Mouse (Mus musculus): ENCODE measurements at regions not wholly inside any gene's neighbourhood (a gene's known extent, or its start where the extent isn't known, plus 50 kb on each side); places are given as distances from the start of the nearest gene placed in this dataset.

DNA sequence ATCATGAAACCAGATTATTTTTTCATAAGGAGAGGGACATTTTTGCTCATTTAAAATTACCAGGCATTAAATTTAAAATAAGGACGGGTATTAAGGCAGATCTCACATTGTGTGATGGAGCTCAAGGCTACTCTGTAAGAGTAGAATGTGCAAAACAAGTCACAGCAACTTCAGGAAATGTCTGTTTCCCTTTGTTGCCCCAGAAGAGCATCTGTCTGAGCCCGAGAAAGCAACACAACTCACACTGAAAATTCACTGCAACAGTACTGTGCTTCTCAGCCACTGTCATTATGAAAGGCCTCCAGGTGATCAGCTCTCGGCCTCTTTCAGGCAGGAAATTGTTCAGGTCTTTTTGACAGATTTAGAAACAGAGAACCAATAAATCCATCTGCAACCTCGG is 129.7 kb upstream of the Adgrl4 start:
- TF ChIP-seq CTCF (IDR thresholded peaks at IDR 0.05) (no peak), EP300 (IDR thresholded peaks at IDR 0.05) (no peak)
- Histone ChIP-seq H3K9me3 (ENCODE audit: low read length) (no peaks in the 10 kb centered on the region), H3K4me2 (replicated peaks; ENCODE audit: low read depth, low read length) (no peak overlapping the region), H3K27ac (ENCODE audit: low read length) (no peak overlapping the region), H3K4me1 (ENCODE audit: insufficient read depth, low read depth, low read length) (no peaks in the 10 kb centered on the region), H3K4me3 (ENCODE audit: low read depth, low read length) (no peak overlapping the region), H3K36me3 (ENCODE audit: insufficient read depth, low read length) (no peaks in the 10 kb centered on the region), H3K27me3 (replicated peaks; ENCODE audit: insufficient read depth, low read length) (no peaks in the 10 kb centered on the region), H3K9ac (replicated peaks; ENCODE audit: low read depth) (no peak overlapping the region)
- no peak for DNase-seq (ENCODE audit: low spot score)
- ATAC-seq: no peak
- 46% methylated on average over 4 of the region's 4 CpGs for WGBS

DNA sequence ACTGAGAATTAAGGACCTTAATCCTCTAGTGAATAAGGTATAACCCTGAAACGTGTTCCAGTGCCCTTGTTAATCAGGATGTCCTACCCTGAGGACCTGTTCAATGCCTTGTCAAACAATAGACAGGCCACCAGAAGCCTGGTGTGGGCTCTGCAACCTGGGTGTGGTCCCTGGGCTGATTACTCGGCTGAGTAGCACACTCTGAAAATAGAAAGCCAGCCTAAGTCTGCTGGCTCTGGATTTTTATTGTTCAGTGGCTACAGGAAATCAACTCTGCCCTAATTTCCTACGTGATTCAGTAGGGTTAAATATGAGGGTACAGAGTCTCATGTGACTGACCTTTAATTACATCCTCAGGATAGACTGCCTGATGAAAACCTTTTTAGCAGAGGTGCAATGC is 113.9 kb upstream of the Adgrl4 start:
- Histone ChIP-seq H3K27ac (ENCODE audit: low read length) (no peak overlapping the region), H3K4me2 (replicated peaks; ENCODE audit: low read depth, low read length) (no peak overlapping the region), H3K9ac (replicated peaks; ENCODE audit: low read depth) (no peak overlapping the region), H3K36me3 (ENCODE audit: insufficient read depth, low read length) (no peaks in the 10 kb centered on the region), H3K4me1 (ENCODE audit: insufficient read depth, low read depth, low read length) (no peaks in the 10 kb centered on the region), H3K27me3 (replicated peaks; ENCODE audit: insufficient read depth, low read length) (no peaks in the 10 kb centered on the region), H3K9me3 (ENCODE audit: low read length) (no peaks in the 10 kb centered on the region), H3K4me3 (ENCODE audit: low read depth, low read length) (no peak overlapping the region)
- TF ChIP-seq CTCF (IDR thresholded peaks at IDR 0.05): no peak
- TF ChIP-seq EP300 (IDR thresholded peaks at IDR 0.05): 0 out of 2 replicates have a peak, but pooled peaks have one; percentile 57
- DNase-seq (ENCODE audit: low spot score): peak; percentile 36
- peak; percentile 76 for ATAC-seq
- 26% methylated on average over 3 of the region's 3 CpGs for WGBS

DNA sequence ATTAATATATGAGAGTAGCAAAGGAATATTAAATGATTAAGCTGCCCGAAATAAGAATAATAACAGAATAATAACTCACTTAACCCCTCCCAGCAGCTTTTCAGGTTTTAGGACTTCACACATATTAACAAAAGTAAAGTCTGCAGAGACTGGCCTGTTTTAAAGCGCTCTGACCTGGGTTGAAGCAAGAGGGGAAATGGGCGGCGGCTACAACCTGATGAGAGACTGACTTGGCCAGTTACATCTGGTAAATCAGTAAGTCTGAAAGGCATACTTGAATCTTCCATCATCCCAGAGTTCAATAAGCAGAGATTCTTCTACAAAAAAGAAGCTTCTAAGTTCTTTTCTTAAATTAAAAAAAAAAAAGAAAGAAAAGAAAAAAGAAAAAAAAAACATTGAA is 107.9 kb upstream of the Adgrl4 start:
- Histone ChIP-seq H3K9me3 (ENCODE audit: low read length) (no peaks in the 10 kb centered on the region), H3K27ac (ENCODE audit: low read length) (no peak overlapping the region), H3K36me3 (ENCODE audit: insufficient read depth, low read length) (no peaks in the 10 kb centered on the region), H3K4me1 (ENCODE audit: insufficient read depth, low read depth, low read length) (no peaks in the 10 kb centered on the region), H3K4me2 (replicated peaks; ENCODE audit: low read depth, low read length) (no peak overlapping the region), H3K4me3 (ENCODE audit: low read depth, low read length) (no peak overlapping the region), H3K27me3 (replicated peaks; ENCODE audit: insufficient read depth, low read length) (no peaks in the 10 kb centered on the region), H3K9ac (replicated peaks; ENCODE audit: low read depth) (no peak overlapping the region)
- TF ChIP-seq EP300 (IDR thresholded peaks at IDR 0.05) (no peak), CTCF (IDR thresholded peaks at IDR 0.05) (no peak)
- DNase-seq (ENCODE audit: low spot score) (no peak), ATAC-seq (no peak)
- 76% methylated on average over 4 of the region's 4 CpGs for WGBS

DNA sequence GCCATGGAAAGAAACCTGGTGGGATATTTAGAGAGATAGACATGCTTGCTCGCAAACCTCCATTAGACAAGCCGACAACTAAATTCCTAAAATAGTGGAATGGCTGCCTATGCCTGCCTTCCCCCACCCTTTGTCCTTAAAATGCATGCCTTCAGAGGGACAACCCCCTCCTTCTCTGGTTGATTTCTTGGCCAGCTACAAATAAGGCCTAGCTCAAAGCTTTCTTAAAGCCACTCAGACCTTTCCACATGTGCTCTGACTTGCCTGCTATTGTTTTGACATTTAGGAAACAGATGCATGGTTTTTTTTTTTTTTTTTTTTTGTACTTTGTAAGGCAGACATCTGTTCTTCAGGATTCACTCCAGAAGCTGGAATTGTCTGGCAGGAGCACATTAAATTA is 105.8 kb upstream of the Adgrl4 start:
- TF ChIP-seq EP300 (IDR thresholded peaks at IDR 0.05): no peak
- TF ChIP-seq CTCF (IDR thresholded peaks at IDR 0.05): no peak
- no peak for DNase-seq (ENCODE audit: low spot score)
- no peak overlapping the region for H3K27ac ChIP-seq (ENCODE audit: low read length)

DNA sequence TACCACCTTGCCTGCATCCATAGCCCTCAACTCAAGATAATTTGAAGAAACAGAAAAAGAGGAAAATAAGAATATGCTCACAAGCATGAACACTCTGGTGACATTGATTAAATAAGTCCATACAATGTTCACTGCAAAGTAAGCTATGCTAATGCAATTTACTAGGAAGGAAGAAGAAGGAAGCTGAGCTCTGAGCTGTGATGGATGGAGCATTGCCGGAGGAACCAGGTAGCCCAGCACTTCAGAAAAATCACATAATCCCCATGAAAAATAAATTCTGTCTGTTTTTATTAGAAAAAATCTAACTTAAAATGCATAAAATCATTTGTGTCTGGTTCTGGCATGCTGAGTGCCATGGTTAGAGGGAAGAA is 105.4 kb upstream of the Adgrl4 start:
- WGBS: 82% methylated on average over 1 of the region's 1 CpGs

More for the DNA sequence above, 105.8 kb upstream of the Adgrl4 start:
- Histone ChIP-seq H3K4me1 (ENCODE audit: insufficient read depth, low read depth, low read length) (no peaks in the 10 kb centered on the region), H3K4me3 (ENCODE audit: low read depth, low read length) (no peak overlapping the region), H3K9ac (replicated peaks; ENCODE audit: low read depth) (no peak overlapping the region), H3K27me3 (replicated peaks; ENCODE audit: insufficient read depth, low read length) (no peaks in the 10 kb centered on the region), H3K9me3 (ENCODE audit: low read length) (no peaks in the 10 kb centered on the region), H3K36me3 (ENCODE audit: insufficient read depth, low read length) (no peaks in the 10 kb centered on the region), H3K4me2 (replicated peaks; ENCODE audit: low read depth, low read length) (no peak overlapping the region)
- 57% methylated on average over 2 of the region's 2 CpGs for WGBS
- no peak for ATAC-seq

DNA sequence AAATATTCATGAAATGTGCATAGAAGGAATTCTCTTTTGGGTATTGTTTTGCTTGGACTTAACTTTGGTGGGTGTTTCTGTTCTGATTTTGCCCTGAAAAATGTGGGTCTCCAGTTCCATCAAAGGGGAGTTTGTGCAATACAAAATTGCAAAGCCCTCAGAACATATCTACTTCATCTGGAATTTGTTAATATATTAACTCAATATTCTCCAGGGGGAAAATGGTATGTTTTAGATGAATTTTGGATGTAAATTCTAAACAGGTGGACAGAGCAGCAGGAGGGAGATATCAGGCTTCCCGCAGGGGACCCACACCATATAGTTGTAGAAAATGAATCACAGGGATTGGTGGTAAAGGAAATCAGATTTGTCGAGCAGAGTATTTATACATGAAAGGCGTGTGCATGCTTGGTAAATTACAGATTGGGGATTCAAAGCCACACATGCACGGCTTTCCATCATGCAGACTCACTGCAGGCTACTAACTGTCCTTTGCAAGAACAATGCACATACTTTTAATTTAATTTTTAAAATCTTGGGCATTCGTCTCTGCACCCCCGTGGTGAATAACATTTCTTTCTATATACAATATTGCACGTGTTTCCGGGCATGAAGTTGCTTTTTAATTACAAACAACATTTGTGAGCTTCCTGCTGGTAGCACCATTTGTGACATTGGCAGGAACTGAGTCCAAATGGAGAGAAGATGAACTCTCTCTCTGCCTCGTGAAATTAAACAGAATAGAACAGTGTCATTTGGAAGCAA is 104.8 kb upstream of the Adgrl4 start:
- ATAC-seq (no peak), DNase-seq (ENCODE audit: low spot score) (no peak)
- TF ChIP-seq EP300 (IDR thresholded peaks at IDR 0.05) (no peak), CTCF (IDR thresholded peaks at IDR 0.05) (no peak)
- Histone ChIP-seq H3K4me2 (replicated peaks; ENCODE audit: low read depth, low read length) (no peak overlapping the region), H3K4me1 (ENCODE audit: insufficient read depth, low read depth, low read length) (no peaks in the 10 kb centered on the region), H3K9ac (replicated peaks; ENCODE audit: low read depth) (no peak overlapping the region), H3K27me3 (replicated peaks; ENCODE audit: insufficient read depth, low read length) (no peaks in the 10 kb centered on the region), H3K9me3 (ENCODE audit: low read length) (no peaks in the 10 kb centered on the region), H3K27ac (ENCODE audit: low read length) (no peak overlapping the region), H3K36me3 (ENCODE audit: insufficient read depth, low read length) (no peaks in the 10 kb centered on the region), H3K4me3 (ENCODE audit: low read depth, low read length) (no peak overlapping the region)
- 59% methylated on average over 9 of the region's 9 CpGs for WGBS

More for the DNA sequence above, 105.4 kb upstream of the Adgrl4 start:
- Histone ChIP-seq H3K4me2 (replicated peaks; ENCODE audit: low read depth, low read length) (no peak overlapping the region), H3K9ac (replicated peaks; ENCODE audit: low read depth) (no peak overlapping the region), H3K27ac (ENCODE audit: low read length) (no peak overlapping the region), H3K9me3 (ENCODE audit: low read length) (no peaks in the 10 kb centered on the region), H3K4me3 (ENCODE audit: low read depth, low read length) (no peak overlapping the region), H3K27me3 (replicated peaks; ENCODE audit: insufficient read depth, low read length) (no peaks in the 10 kb centered on the region), H3K4me1 (ENCODE audit: insufficient read depth, low read depth, low read length) (no peaks in the 10 kb centered on the region), H3K36me3 (ENCODE audit: insufficient read depth, low read length) (no peaks in the 10 kb centered on the region)
- DNase-seq (ENCODE audit: low spot score): no peak
- TF ChIP-seq EP300 (IDR thresholded peaks at IDR 0.05) (no peak), CTCF (IDR thresholded peaks at IDR 0.05) (no peak)
- no peak for ATAC-seq

All from lung, postnatal 0 days (tissue).